In genomic region chr19:25399511-25400211, GRCm38 (mm10) we compare ENCODE assay signal across 8 mouse cellular contexts.
DNase-seq lines count a peak whose midpoint lies in the region; ATAC-seq and TF ChIP-seq lines count a peak whose summit lies in the region.

No protein-coding gene starts in this region.

- no peak overlapping the region for H3K9ac ChIP-seq in lung, postnatal 0 days (replicated peaks; ENCODE audit: low read depth)
- H3K9ac ChIP-seq in heart, embryonic 15.5 days: 0 out of 2 replicates have a peak overlapping the region, but pooled peaks have one; percentile 16
- no peak overlapping the region for H3K9ac ChIP-seq in midbrain, embryonic 16.5 days (ENCODE audit: low read depth, low read length)

- no peaks in the 10 kb centered on the region for H3K27me3 ChIP-seq in lung, postnatal 0 days (replicated peaks; ENCODE audit: insufficient read depth, low read length)
- H3K27me3 ChIP-seq in heart, embryonic 15.5 days: no peaks in the 10 kb centered on the region
- H3K27me3 ChIP-seq in midbrain, embryonic 16.5 days (ENCODE audit: control insufficient read depth, insufficient read depth, low read depth, low read length): peaks cover 16% of the 10 kb centered on the region

- H3K4me2 ChIP-seq in lung, postnatal 0 days (replicated peaks; ENCODE audit: low read depth, low read length): 0 out of 2 replicates have a peak overlapping the region, but pooled peaks have one; percentile 18
- H3K4me2 ChIP-seq in heart, embryonic 15.5 days: peak overlapping the region; percentile 49
- H3K4me2 ChIP-seq in midbrain, embryonic 16.5 days (ENCODE audit: low read length): peak overlapping the region; percentile 43

- intact Hi-C loops in left cerebral cortex, adult 2 months (cut with DNase I): no loop called here

- 5% methylated on average over 9 of the region's 9 CpGs for WGBS in lung, postnatal 0 days
- WGBS in heart, embryonic 15.5 days: 10% methylated on average over 9 of the region's 9 CpGs
- WGBS in midbrain, embryonic 16.5 days: 11% methylated on average over 9 of the region's 9 CpGs

- H3K9me3 ChIP-seq in lung, postnatal 0 days (ENCODE audit: low read length): no peaks in the 10 kb centered on the region
- H3K9me3 ChIP-seq in heart, embryonic 15.5 days (replicated peaks): no peaks in the 10 kb centered on the region
- no peaks in the 10 kb centered on the region for H3K9me3 ChIP-seq in midbrain, embryonic 16.5 days (replicated peaks; ENCODE audit: control insufficient read depth, low read length, poor library complexity, severe bottlenecking)

- TF ChIP-seq EP300 in lung, postnatal 0 days (IDR thresholded peaks at IDR 0.05): no peak

- no peaks in the 10 kb centered on the region for H3K36me3 ChIP-seq in lung, postnatal 0 days (ENCODE audit: insufficient read depth, low read length)
- H3K36me3 ChIP-seq in heart, embryonic 15.5 days: no peaks in the 10 kb centered on the region
- no peaks in the 10 kb centered on the region for H3K36me3 ChIP-seq in midbrain, embryonic 16.5 days (ENCODE audit: control insufficient read depth, insufficient read depth, low read length)

- peak; percentile 65 for DNase-seq in lung, postnatal 0 days (ENCODE audit: low spot score)
- DNase-seq in lung, adult 18-20 months: no peak
- DNase-seq in kidney, postnatal 25 days: peak; percentile 76 to 82
- DNase-seq in left cerebral cortex, adult 2 months (ENCODE audit: extremely low spot score in 1 of 2, low spot score in 2 of 2): no peak
- no peak for DNase-seq in thymus, postnatal 25 days
- no peak for DNase-seq in left cerebral cortex, adult 9 months (ENCODE audit: low spot score in 2 of 2)

- peak; percentile 41; the same call in 1 of the 2 replicates for ATAC-seq in lung, postnatal 0 days
- ATAC-seq in heart, embryonic 15.5 days (replicated peaks; ENCODE audit: insufficient number of reproducible peaks, insufficient read depth, low FRiP score, low read depth): peak; percentile 42; the same call in 1 of the 2 replicates
- ATAC-seq in midbrain, embryonic 16.5 days: peak; percentile 34; the same call in 1 of the 2 replicates

- peaks cover 12% of the 10 kb centered on the region; the same call in 1 of the 2 replicates for H3K4me1 ChIP-seq in lung, postnatal 0 days (ENCODE audit: insufficient read depth, low read depth, low read length)
- peaks cover 59% of the 10 kb centered on the region for H3K4me1 ChIP-seq in heart, embryonic 15.5 days (replicated peaks)
- H3K4me1 ChIP-seq in midbrain, embryonic 16.5 days (ENCODE audit: control insufficient read depth, insufficient read depth, low read length): peaks cover 19% of the 10 kb centered on the region

- no peak overlapping the region for H3K4me3 ChIP-seq in lung, postnatal 0 days (ENCODE audit: low read depth, low read length)
- H3K4me3 ChIP-seq in heart, embryonic 15.5 days: 0 out of 2 replicates have a peak overlapping the region, but pooled peaks have one; percentile 6
- no peak overlapping the region for H3K4me3 ChIP-seq in midbrain, embryonic 16.5 days (ENCODE audit: low read depth, low read length)
- H3K4me3 ChIP-seq in left cerebral cortex, adult 2 months: no peak overlapping the region

- H3K27ac ChIP-seq in lung, postnatal 0 days (ENCODE audit: low read length): no peak overlapping the region
- H3K27ac ChIP-seq in heart, embryonic 15.5 days: peak overlapping the region; percentile 80
- H3K27ac ChIP-seq in midbrain, embryonic 16.5 days (ENCODE audit: low read length): peak overlapping the region; percentile 15; the same call in 1 of the 2 replicates
- H3K27ac ChIP-seq in left cerebral cortex, adult 2 months: no peak overlapping the region

- no peak for TF ChIP-seq CTCF in lung, postnatal 0 days (IDR thresholded peaks at IDR 0.05)
- no peak for TF ChIP-seq CTCF in left cerebral cortex, adult 2 months (IDR thresholded peaks at IDR 0.05)

Comparison
In these comparisons a context has a peak if more than half of its experiments do, and no peak if none do; other contexts are left out.
1. DNase-seq: peak in lung, postnatal 0 days (single experiment) and kidney, postnatal 25 days (2 of 2); none in lung, adult 18-20 months (0 of 2), left cerebral cortex, adult 2 months (0 of 2), thymus, postnatal 25 days (single experiment) and left cerebral cortex, adult 9 months (0 of 2).
2. H3K27ac ChIP-seq: peak in heart, embryonic 15.5 days (single experiment) and midbrain, embryonic 16.5 days (single experiment); none in lung, postnatal 0 days (single experiment) and left cerebral cortex, adult 2 months (single experiment).
3. Peak in every context shown above with its lines, with median percentiles within 50 percentile points of each other: ATAC-seq and H3K4me2 ChIP-seq.